Mouse (Mus musculus): ENCODE data around the gene Alox12b. TPM values are rescaled to one million over a fixed set of nuclear protein-coding genes. Genes with fewer than 3 reads are reported as not detected.

The Alox12b gene
- not detected in 2 replicates for polyA plus RNA-seq (2015; fragmentation: Nextera tagmentation; extraction: Ambion mirVana)

- no peaks in the 10 kb centered on the region for H3K36me3 ChIP-seq (replicated peaks)
- H3K27ac ChIP-seq (replicated peaks): no peak within 1 kb of the TSS
- no peak within 1 kb of the TSS for H3K4me2 ChIP-seq
- no peaks in the 10 kb centered on the region for H3K9me3 ChIP-seq (replicated peaks)
- H3K27me3 ChIP-seq: peaks cover 69% of the 10 kb centered on the region
- H3K9ac ChIP-seq: no peak within 1 kb of the TSS
- 5% methylated on average over 18 of the region's 18 CpGs for WGBS (ENCODE audit: insufficient replicate concordance)
- H3K4me1 ChIP-seq (replicated peaks): peaks cover 8% of the 10 kb centered on the region; the same call in 1 of the 2 replicates
- no peak within 1 kb of the TSS for H3K4me3 ChIP-seq (replicated peaks)
- no peak for ATAC-seq (ENCODE audit: insufficient read depth)
These were observed at the start of gene Alox12b for GRCm38 (mm10) chr11:69156800-69157199. Gene Alox12b, plus strand, starts transcription at chr11:69156989.

- Histone ChIP-seq H3K27me3 (peaks cover 18% of the 10 kb centered on the region), H3K4me3 (replicated peaks) (no peak overlapping the region), H3K9ac (no peak overlapping the region), H3K9me3 (replicated peaks) (no peaks in the 10 kb centered on the region), H3K27ac (replicated peaks) (no peak overlapping the region), H3K4me1 (replicated peaks) (peaks cover 33% of the 10 kb centered on the region), H3K4me2 (no peak overlapping the region), H3K36me3 (replicated peaks) (peaks cover 69% of the 10 kb centered on the region)
- ATAC-seq (ENCODE audit: insufficient read depth): no peak
- WGBS (ENCODE audit: insufficient replicate concordance): 76% methylated on average over 11 of the region's 11 CpGs
These were observed 49.1 kb upstream of the Alox12b start for GRCm38 (mm10) chr11:69107676-69108075.

- H3K4me1 ChIP-seq (replicated peaks): peaks cover 33% of the 10 kb centered on the region
- no peak overlapping the region for H3K4me2 ChIP-seq
- no peak overlapping the region for H3K27ac ChIP-seq (replicated peaks)
- WGBS (ENCODE audit: insufficient replicate concordance): 78% methylated on average over 9 of the region's 9 CpGs
- peaks cover 23% of the 10 kb centered on the region for H3K27me3 ChIP-seq
- peaks cover 63% of the 10 kb centered on the region for H3K36me3 ChIP-seq (replicated peaks)
- ATAC-seq (ENCODE audit: insufficient read depth): no peak
- H3K9ac ChIP-seq: no peak overlapping the region
- no peak overlapping the region for H3K4me3 ChIP-seq (replicated peaks)
- no peaks in the 10 kb centered on the region for H3K9me3 ChIP-seq (replicated peaks)
These were observed 48.6 kb upstream of the Alox12b start for GRCm38 (mm10) chr11:69108223-69108622.

- WGBS (ENCODE audit: insufficient replicate concordance): 72% methylated on average over 13 of the region's 13 CpGs
- Histone ChIP-seq H3K4me3 (replicated peaks) (no peak overlapping the region), H3K27ac (replicated peaks) (no peak overlapping the region), H3K9me3 (replicated peaks) (no peaks in the 10 kb centered on the region), H3K27me3 (peaks cover 29% of the 10 kb centered on the region), H3K9ac (no peak overlapping the region), H3K4me1 (replicated peaks) (peaks cover 33% of the 10 kb centered on the region), H3K4me2 (peak overlapping the region; percentile 69), H3K36me3 (replicated peaks) (peaks cover 53% of the 10 kb centered on the region)
- ATAC-seq (ENCODE audit: insufficient read depth): no peak
These were observed 47.5 kb upstream of the Alox12b start for GRCm38 (mm10) chr11:69109032-69109900.

GRCm38 (mm10) chr11:69110319-69111046 is 46.3 kb upstream of the Alox12b start:
- Histone ChIP-seq H3K36me3 (replicated peaks) (peaks cover 41% of the 10 kb centered on the region), H3K9ac (peak overlapping the region; percentile 46; the same call in 1 of the 2 replicates), H3K4me1 (replicated peaks) (peaks cover 33% of the 10 kb centered on the region), H3K4me3 (replicated peaks) (peak overlapping the region; percentile 58), H3K9me3 (replicated peaks) (no peaks in the 10 kb centered on the region), H3K27me3 (peaks cover 34% of the 10 kb centered on the region), H3K27ac (replicated peaks) (peak overlapping the region; percentile 51), H3K4me2 (peak overlapping the region; percentile 69)
- ATAC-seq (ENCODE audit: insufficient read depth): peak; percentile 69
- WGBS (ENCODE audit: insufficient replicate concordance): under 1% methylated on average over 30 of the region's 30 CpGs

- Histone ChIP-seq H3K4me2 (peak overlapping the region; percentile 69), H3K27ac (replicated peaks) (0 out of 2 replicates have a peak overlapping the region, but pooled peaks have one; percentile 9), H3K4me3 (replicated peaks) (peak overlapping the region; percentile 58), H3K27me3 (peaks cover 40% of the 10 kb centered on the region), H3K9me3 (replicated peaks) (no peaks in the 10 kb centered on the region), H3K36me3 (replicated peaks) (peaks cover 33% of the 10 kb centered on the region), H3K9ac (peak overlapping the region; percentile 46), H3K4me1 (replicated peaks) (peaks cover 33% of the 10 kb centered on the region)
- WGBS (ENCODE audit: insufficient replicate concordance): 3% methylated on average over 21 of the region's 21 CpGs
- no peak for ATAC-seq (ENCODE audit: insufficient read depth)
These were observed 45.6 kb upstream of the Alox12b start for GRCm38 (mm10) chr11:69111051-69111810.

- Histone ChIP-seq H3K9me3 (replicated peaks) (no peaks in the 10 kb centered on the region), H3K27me3 (peaks cover 45% of the 10 kb centered on the region), H3K4me2 (peak overlapping the region; percentile 69; the same call in 1 of the 2 replicates), H3K4me1 (replicated peaks) (peaks cover 34% of the 10 kb centered on the region), H3K27ac (replicated peaks) (no peak overlapping the region), H3K36me3 (replicated peaks) (peaks cover 28% of the 10 kb centered on the region), H3K4me3 (replicated peaks) (no peak overlapping the region), H3K9ac (0 out of 2 replicates have a peak overlapping the region, but pooled peaks have one; percentile 2)
- 45% methylated on average over 4 of the region's 4 CpGs for WGBS (ENCODE audit: insufficient replicate concordance)
- ATAC-seq (ENCODE audit: insufficient read depth): no peak
These were observed 44.9 kb upstream of the Alox12b start for GRCm38 (mm10) chr11:69111865-69112264.

- Histone ChIP-seq H3K4me2 (no peak overlapping the region), H3K4me3 (replicated peaks) (no peak overlapping the region), H3K9me3 (replicated peaks) (no peaks in the 10 kb centered on the region), H3K36me3 (replicated peaks) (peaks cover 7% of the 10 kb centered on the region), H3K27me3 (peaks cover 61% of the 10 kb centered on the region), H3K27ac (replicated peaks) (no peak overlapping the region), H3K4me1 (replicated peaks) (peaks cover 52% of the 10 kb centered on the region), H3K9ac (no peak overlapping the region)
- ATAC-seq (ENCODE audit: insufficient read depth): no peak
- WGBS (ENCODE audit: insufficient replicate concordance): 37% methylated on average over 3 of the region's 3 CpGs
These were observed 42.8 kb upstream of the Alox12b start for GRCm38 (mm10) chr11:69114018-69114417.

- peaks cover 67% of the 10 kb centered on the region for H3K27me3 ChIP-seq
- no peak overlapping the region for H3K4me3 ChIP-seq (replicated peaks)
- peaks cover under 1% of the 10 kb centered on the region; the same call in 1 of the 2 replicates for H3K36me3 ChIP-seq (replicated peaks)
- H3K4me1 ChIP-seq (replicated peaks): peaks cover 52% of the 10 kb centered on the region
- H3K9me3 ChIP-seq (replicated peaks): no peaks in the 10 kb centered on the region
- no peak for ATAC-seq (ENCODE audit: insufficient read depth)
- no peak overlapping the region for H3K27ac ChIP-seq (replicated peaks)
- 47% methylated on average over 3 of the region's 3 CpGs for WGBS (ENCODE audit: insufficient replicate concordance)
- no peak overlapping the region for H3K4me2 ChIP-seq
- H3K9ac ChIP-seq: no peak overlapping the region
These were observed 42.2 kb upstream of the Alox12b start for GRCm38 (mm10) chr11:69114621-69115020.

- Histone ChIP-seq H3K4me3 (replicated peaks) (no peak overlapping the region), H3K4me1 (replicated peaks) (peaks cover 51% of the 10 kb centered on the region), H3K4me2 (peak overlapping the region; percentile 98), H3K9me3 (replicated peaks) (no peaks in the 10 kb centered on the region), H3K9ac (no peak overlapping the region), H3K27ac (replicated peaks) (no peak overlapping the region), H3K27me3 (peaks cover 79% of the 10 kb centered on the region), H3K36me3 (replicated peaks) (no peaks in the 10 kb centered on the region)
- ATAC-seq (ENCODE audit: insufficient read depth): no peak
- 44% methylated on average over 5 of the region's 5 CpGs for WGBS (ENCODE audit: insufficient replicate concordance)
These were observed 39.9 kb upstream of the Alox12b start for GRCm38 (mm10) chr11:69116843-69117242.

All from liver, embryonic 15.5 days (tissue).